Mouse (Mus musculus) forebrain, embryonic 16.5 days (tissue): Measurements from ENCODE around the gene Smim24. TPM values are rescaled to one million over a fixed set of nuclear protein-coding genes. Genes with fewer than 3 reads are reported as not detected.

ENCODE experiments used
- ATAC-seq: fragments of 200-750 bp; cut with Nextera tagmentation; 2 replicates; pipeline ENCODE4 v1.8.0; 2017; ENCODE audit warnings: mild to moderate bottlenecking, moderate library complexity
- H3K27ac ChIP-seq: fragments of 300-500 bp; sonication (generic); 2 replicates; pipeline ENCODE4 v1.5.1; 2014; ENCODE audit warnings: low read length, control low read depth
- H3K27me3 ChIP-seq: fragments of 300-500 bp; sonication (generic); replicated peaks from 2 replicates; pipeline ENCODE4 v1.6.1; 2014; ENCODE audit warnings: low read length; ENCODE audit not compliant: control insufficient read depth, insufficient read depth
- H3K36me3 ChIP-seq: fragments of 300-500 bp; sonication (generic); 2 replicates; pipeline ENCODE4 v1.6.1; 2014; ENCODE audit not compliant: control insufficient read depth, insufficient read depth
- H3K4me1 ChIP-seq: fragments of 300-500 bp; sonication (generic); replicated peaks from 2 replicates; pipeline ENCODE4 v1.6.1; 2014; ENCODE audit warnings: low read length; ENCODE audit not compliant: control insufficient read depth, insufficient read depth
- H3K4me2 ChIP-seq: fragments of 300-500 bp; sonication (generic); 2 replicates; pipeline ENCODE4 v1.6.1; 2014; ENCODE audit warnings: mild to moderate bottlenecking, low read length, control low read depth
- H3K4me3 ChIP-seq: fragments of 300-500 bp; sonication (generic); replicated peaks from 2 replicates; pipeline ENCODE4 v1.5.1; 2014; ENCODE audit warnings: mild to moderate bottlenecking, low read length, control low read depth
- H3K9ac ChIP-seq: fragments of 300-500 bp; sonication (generic); replicated peaks from 2 replicates; pipeline ENCODE4 v1.6.1; 2014; ENCODE audit warnings: low read depth, low read length, control low read depth
- H3K9me3 ChIP-seq: fragments of 300-500 bp; sonication (generic); 2 replicates; pipeline ENCODE4 v1.6.1; 2016; ENCODE audit warnings: low read length; ENCODE audit not compliant: control insufficient read depth
- WGBS: fragments of 180-500 bp; shearing (Covaris S2); extraction: QIAGEN DNeasy Blood & Tissue Kit; methylation state at CpG from one replicate; pipeline ENCODE4 v1.1.7; 2014; 5-methylcytosine and 5-hydroxymethylcytosine counted together
- polyA plus RNA-seq: library from polyadenylated mRNA; unstranded; fragments of >200 nt; fragmentation: Nextera tagmentation; extraction: Ambion mirVana; gene quantifications from 2 replicates; pipeline ENCODE4 v1.2.1, GENCODE M21; 2015

Smim24 gene
- polyA plus RNA-seq, 1 experiment from 2014 or later, result 1.2 TPM

DNA sequence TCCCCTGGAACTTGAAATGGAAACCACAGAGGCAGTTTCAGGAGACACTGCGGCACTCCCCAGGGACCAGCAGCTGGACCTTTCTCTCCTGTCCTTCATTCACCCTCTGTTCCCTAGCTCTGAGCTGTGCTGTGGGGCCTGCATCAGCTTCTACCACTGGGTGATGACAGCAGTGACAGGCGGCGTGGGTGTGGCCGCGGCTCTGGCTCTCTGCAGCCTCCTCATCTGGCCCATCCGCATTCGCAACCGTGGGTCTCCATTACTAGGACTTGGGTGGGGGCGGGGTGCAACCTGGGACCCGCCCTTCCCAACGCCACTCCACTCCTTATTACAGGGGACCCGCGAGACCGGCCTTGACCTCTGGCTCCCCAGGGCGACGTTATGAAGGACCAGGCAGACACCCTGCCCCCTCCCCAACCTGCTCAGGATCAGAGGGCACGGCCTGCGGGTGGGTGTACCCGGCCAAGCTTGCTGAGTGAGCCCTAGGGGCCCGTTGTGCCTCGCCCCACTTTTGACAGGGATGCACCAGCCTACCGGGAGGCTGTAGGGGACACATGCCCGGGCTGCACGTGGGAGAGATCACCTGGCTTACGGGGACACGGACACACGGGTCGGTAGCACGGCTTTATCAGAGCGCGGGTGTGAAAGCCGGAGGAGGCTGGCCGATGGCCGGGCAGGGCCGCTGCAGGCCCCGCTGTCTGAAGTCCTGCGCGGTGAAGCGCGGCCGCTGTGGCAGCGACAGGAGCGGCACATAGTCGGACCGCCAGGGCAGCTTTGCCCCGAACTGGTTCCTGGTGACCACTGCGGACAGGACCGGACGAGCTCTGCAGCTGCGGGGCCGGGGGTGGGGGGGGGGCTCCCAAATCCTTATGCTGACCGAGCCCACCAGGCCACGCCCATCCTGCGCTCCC, 29.2 kb upstream of the Smim24 start:
- peaks cover 12% of the 10 kb centered on the region for H3K27me3 ChIP-seq
- H3K27ac ChIP-seq, result no peak overlapping the region
- H3K4me2 ChIP-seq, result peak overlapping the region; percentile 49
- peak overlapping the region; percentile 24 for H3K4me3 ChIP-seq
- peak overlapping the region; percentile 24; the same call in 1 of the 2 replicates for H3K9ac ChIP-seq
- ATAC-seq, result no peak
- no peaks in the 10 kb centered on the region for H3K9me3 ChIP-seq
- H3K4me1 ChIP-seq, result peaks cover 18% of the 10 kb centered on the region
- peaks cover 15% of the 10 kb centered on the region for H3K36me3 ChIP-seq
- WGBS, result 13% methylated on average over 53 of the region's 54 CpGs

DNA sequence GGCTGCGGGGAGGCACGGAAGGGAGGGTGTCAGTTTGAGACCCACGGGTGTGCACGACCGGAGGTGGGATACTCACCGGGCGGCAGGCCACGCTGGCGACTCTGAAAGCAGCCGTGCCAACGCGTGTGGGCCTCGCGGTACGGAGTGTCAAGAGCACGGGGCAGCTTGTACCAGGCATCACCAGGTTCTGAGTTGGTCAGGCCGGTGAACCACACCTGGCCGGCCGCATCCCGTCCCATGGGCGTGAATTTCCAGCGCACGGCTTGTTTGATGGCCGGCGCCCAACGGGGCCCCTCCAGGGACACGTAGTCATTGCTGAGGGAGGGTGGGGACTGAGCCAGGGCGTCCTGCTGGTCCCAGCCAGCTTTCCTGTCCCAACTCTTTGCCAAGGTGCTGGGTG, 28.2 kb upstream of the Smim24 start:
- Histone ChIP-seq H3K27ac (no peak overlapping the region), H3K4me1 (peaks cover 16% of the 10 kb centered on the region), H3K4me3 (peak overlapping the region; percentile 24), H3K9me3 (no peaks in the 10 kb centered on the region), H3K4me2 (peak overlapping the region; percentile 49), H3K27me3 (peaks cover 12% of the 10 kb centered on the region), H3K9ac (peak overlapping the region; percentile 24), H3K36me3 (peaks cover 25% of the 10 kb centered on the region)
- peak; percentile 11; the same call in 1 of the 2 replicates for ATAC-seq
- WGBS, result 7% methylated on average over 28 of the region's 28 CpGs

DNA sequence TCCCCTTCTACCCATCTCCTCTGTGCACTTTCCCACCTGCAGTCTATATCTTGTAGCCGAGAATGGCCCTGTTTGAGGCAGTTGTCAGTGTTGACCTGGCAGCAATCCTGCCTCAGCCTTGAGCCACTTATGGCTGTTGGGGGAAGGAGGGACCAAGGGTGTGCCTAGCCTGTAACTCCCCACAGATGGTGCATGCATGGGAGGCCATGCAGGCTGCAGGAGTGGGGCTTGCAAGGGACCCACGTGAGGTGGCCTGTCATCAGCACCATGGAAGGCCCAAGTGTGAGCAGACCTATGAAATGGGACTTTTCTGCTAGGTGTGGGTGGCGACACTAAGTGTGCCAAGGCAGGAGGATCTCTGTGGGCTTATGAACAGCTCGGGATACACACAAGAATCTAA, 27.8 kb upstream of the Smim24 start:
- H3K9ac ChIP-seq, result no peak overlapping the region
- no peak overlapping the region for H3K4me2 ChIP-seq
- no peaks in the 10 kb centered on the region for H3K9me3 ChIP-seq
- H3K4me1 ChIP-seq, result peaks cover 16% of the 10 kb centered on the region
- H3K36me3 ChIP-seq, result peaks cover 26% of the 10 kb centered on the region
- H3K27me3 ChIP-seq, result peaks cover 12% of the 10 kb centered on the region
- H3K27ac ChIP-seq, result no peak overlapping the region
- 0 out of 2 replicates have a peak, but pooled peaks have one; percentile 10 for ATAC-seq
- no peak overlapping the region for H3K4me3 ChIP-seq
- 30% methylated on average over 4 of the region's 4 CpGs for WGBS

DNA sequence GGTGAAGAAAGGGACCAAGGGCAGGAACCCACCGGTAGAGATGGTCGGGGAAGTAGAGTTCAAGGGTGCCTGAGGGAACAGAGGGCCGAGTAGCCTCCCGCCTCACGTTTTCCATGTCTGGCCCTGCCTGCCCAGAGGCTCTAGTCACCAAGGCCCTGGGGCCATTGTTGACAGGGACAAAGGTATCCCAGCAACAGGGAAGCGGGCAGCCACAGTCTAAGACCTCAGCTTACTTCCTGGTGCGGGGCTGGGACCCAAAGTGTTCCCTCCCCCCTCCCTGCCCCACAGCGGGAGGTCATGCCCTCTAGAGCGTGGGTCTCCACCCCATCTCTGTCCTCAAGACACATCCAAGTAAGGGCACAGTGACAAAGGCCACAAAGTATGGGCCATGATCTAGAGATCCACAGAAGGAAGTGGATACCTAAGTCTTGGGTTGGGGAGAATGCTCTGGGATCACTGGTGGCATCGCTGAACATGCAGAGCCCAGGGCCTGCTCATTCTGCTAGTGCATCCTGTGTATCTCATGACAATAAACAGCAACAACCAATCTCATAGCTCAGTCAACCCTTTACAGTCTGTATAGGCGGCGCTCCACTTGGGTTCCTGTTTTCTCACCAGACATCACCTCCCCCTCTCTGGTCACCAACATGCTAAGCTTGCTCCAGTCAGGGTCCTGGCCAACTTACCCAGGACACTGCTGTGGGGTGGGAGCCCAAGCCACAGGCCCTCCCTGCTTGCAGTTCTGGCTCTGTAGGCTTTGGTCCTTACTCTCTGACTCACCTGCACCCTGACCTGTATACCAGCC, 27.0 kb upstream of the Smim24 start, which contains the start of gene 4930404N11Rik:
Gene 4930404N11Rik (minus strand): TSS at position 145 of the 805 bp plus-strand sequence.
- H3K9ac ChIP-seq, result no peak within 1 kb of the TSS
- H3K4me1 ChIP-seq, result peaks cover 16% of the 10 kb centered on the region
- 18% methylated on average over 12 of the region's 12 CpGs for WGBS
- peaks cover 12% of the 10 kb centered on the region for H3K27me3 ChIP-seq
- H3K9me3 ChIP-seq, result no peaks in the 10 kb centered on the region
- peak; percentile 6; the same call in 1 of the 2 replicates for ATAC-seq
- no peak within 1 kb of the TSS for H3K27ac ChIP-seq
- peak within 1 kb of the TSS; percentile 49; the same call in 1 of the 2 replicates for H3K4me2 ChIP-seq
- peaks cover 26% of the 10 kb centered on the region for H3K36me3 ChIP-seq
- H3K4me3 ChIP-seq, result no peak within 1 kb of the TSS

DNA sequence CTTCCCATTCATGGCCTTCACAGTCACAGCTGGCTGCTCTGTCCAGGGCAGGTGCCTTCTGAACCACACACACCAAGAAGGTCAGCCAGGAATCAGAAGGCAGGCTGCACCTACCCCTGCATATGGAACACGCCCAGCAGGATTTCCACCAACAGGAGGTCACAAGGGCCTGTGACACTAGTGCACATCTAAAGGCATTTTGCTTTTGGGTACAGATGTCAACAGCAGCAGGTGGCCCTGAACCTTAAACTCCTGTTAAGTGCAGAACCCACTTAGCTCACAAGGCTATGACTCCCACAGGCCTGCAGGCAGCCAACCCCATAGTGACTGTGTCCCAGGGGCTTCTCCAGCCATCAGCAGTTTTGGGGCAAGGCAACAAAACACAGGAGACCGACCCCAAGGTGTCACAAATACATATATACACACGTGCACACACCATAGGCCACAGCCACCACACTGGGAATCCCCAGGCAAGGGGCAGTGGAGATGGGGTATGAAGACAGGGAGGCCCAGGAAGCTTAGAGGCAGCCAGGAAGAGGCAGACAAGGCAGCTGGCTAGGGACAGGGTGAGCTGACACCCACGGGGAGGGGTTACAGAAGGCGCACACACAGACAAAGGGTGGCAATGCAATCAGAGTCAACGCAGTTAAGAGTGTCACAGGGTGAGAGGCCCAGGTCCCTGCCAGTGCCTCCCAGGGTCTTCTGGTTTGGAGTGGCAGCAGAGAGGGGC, 26.2 kb upstream of the Smim24 start:
- H3K9me3 ChIP-seq, result no peaks in the 10 kb centered on the region
- H3K36me3 ChIP-seq, result peaks cover 31% of the 10 kb centered on the region
- no peak overlapping the region for H3K4me3 ChIP-seq
- ATAC-seq, result 0 out of 2 replicates have a peak, but pooled peaks have one; percentile 2
- peaks cover 16% of the 10 kb centered on the region for H3K4me1 ChIP-seq
- no peak overlapping the region for H3K27ac ChIP-seq
- WGBS, result 87% methylated on average over 6 of the region's 6 CpGs
- H3K9ac ChIP-seq, result no peak overlapping the region
- H3K27me3 ChIP-seq, result peaks cover 12% of the 10 kb centered on the region
- H3K4me2 ChIP-seq, result no peak overlapping the region

DNA sequence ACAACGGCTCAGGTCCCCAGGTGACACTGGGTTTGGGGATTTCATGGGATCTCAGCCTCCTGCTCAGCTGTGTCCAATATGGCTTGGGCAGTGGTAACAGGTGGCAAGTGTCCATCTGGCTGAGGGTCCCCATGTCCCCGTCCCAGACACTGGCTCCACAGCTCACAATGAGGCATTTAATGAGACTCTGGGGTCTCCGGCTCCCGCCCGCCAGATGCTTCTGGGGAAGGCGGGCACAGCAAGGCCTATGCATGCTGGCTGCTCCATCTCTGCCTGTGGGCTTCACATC, 25.7 kb upstream of the Smim24 start:
- H3K4me2 ChIP-seq, result no peak overlapping the region
- peaks cover 12% of the 10 kb centered on the region for H3K27me3 ChIP-seq
- peaks cover 31% of the 10 kb centered on the region for H3K36me3 ChIP-seq
- ATAC-seq, result no peak
- H3K9ac ChIP-seq, result no peak overlapping the region
- H3K27ac ChIP-seq, result no peak overlapping the region
- no peak overlapping the region for H3K4me3 ChIP-seq
- peaks cover 16% of the 10 kb centered on the region for H3K4me1 ChIP-seq
- 72% methylated on average over 6 of the region's 6 CpGs for WGBS
- H3K9me3 ChIP-seq, result no peaks in the 10 kb centered on the region

DNA sequence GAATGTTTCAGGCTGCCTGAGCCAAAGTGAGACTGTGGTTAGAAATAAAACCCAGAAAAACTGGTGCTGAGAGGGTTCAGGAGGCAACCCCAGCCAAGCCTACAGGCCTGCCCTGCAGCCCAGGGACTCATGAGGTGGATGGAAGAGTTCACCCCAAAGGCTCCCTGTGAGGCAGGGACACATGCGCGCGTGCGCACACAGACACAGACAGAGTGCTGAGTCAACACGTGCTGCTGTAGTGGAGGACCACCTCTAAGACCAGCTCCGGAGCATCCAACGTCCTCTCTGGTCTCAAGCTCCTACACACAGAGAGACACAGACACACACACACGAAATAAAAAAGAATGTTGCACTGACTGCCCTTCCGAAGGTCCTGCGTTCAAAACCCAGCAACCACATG, 17.5 kb upstream of the Smim24 start:
- no peak overlapping the region for H3K9ac ChIP-seq
- 89% methylated on average over 10 of the region's 10 CpGs for WGBS

DNA sequence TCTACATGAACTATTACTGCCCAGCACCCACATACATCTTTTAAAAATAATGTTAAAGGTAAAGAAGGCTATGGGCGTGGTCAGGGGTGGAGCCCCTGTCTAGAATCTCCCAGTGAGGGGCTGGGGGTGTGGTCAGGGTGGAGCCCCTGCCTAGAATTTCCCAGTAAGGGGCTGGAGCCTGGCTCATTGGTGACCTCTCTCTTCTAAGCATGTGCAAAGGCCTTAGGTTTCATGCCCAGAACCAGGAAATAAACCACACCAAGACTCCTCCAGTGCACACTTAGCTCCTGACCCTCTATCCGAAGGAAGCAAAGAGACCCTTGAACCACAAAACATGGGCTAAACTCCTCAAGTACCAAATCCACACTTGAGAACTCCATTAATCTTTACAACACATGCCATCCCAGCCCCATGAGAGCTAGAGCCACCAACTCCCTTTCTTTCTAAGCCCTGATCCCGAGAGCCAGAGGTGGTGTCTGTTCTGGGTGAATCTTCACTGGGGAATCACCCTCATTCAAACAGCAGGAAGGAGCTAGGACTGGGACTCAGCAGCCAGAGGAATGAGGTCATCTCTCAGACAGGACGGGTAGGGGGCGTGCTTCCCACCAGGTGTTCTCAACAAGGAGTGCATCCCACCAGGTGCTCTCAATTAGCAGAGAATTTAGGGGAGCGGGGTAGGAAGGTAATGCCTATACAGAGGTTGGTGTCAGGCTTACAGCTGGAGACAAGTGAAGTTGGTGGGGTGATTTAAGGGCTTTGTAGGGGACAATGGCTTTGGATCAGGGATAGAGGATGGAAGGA, 16.1 kb upstream of the Smim24 start:
- 38% methylated on average over 6 of the region's 6 CpGs for WGBS
- Histone ChIP-seq H3K4me1 (peaks cover 24% of the 10 kb centered on the region), H3K27ac (no peak overlapping the region)

More for the DNA sequence above, 17.5 kb upstream of the Smim24 start:
- peaks cover 24% of the 10 kb centered on the region for H3K4me1 ChIP-seq
- ATAC-seq, result no peak
- peaks cover 6% of the 10 kb centered on the region; the same call in 1 of the 2 replicates for H3K36me3 ChIP-seq
- no peak overlapping the region for H3K4me3 ChIP-seq
- H3K27ac ChIP-seq, result no peak overlapping the region
- no peak overlapping the region for H3K4me2 ChIP-seq
- no peaks in the 10 kb centered on the region for H3K9me3 ChIP-seq
- H3K27me3 ChIP-seq, result no peaks in the 10 kb centered on the region

More for the DNA sequence above, 16.1 kb upstream of the Smim24 start:
- H3K9ac ChIP-seq, result peak overlapping the region; percentile 88
- 0 out of 2 replicates have a peak, but pooled peaks cover 2% of the 10 kb centered on the region for H3K36me3 ChIP-seq
- H3K27me3 ChIP-seq, result no peaks in the 10 kb centered on the region
- ATAC-seq, result no peak
- H3K4me2 ChIP-seq, result peak overlapping the region; percentile 89
- H3K4me3 ChIP-seq, result peak overlapping the region; percentile 78
- no peaks in the 10 kb centered on the region for H3K9me3 ChIP-seq
